Mouse (Mus musculus) CD4-positive naive resting alpha-beta T cell, adult 57 days (primary cell): Measurements from ENCODE around the gene Lgals9. TPM values are rescaled to one million over a fixed set of nuclear protein-coding genes. Genes with fewer than 3 reads are reported as not detected.

Source experiments
- total RNA-seq: library from RNA; stranded (reverse); gene quantifications from one replicate; pipeline ENCODE4 v1.2.4, GENCODE M21; 2023

The Lgals9 gene
- 125 TPM for total RNA-seq

DNA sequence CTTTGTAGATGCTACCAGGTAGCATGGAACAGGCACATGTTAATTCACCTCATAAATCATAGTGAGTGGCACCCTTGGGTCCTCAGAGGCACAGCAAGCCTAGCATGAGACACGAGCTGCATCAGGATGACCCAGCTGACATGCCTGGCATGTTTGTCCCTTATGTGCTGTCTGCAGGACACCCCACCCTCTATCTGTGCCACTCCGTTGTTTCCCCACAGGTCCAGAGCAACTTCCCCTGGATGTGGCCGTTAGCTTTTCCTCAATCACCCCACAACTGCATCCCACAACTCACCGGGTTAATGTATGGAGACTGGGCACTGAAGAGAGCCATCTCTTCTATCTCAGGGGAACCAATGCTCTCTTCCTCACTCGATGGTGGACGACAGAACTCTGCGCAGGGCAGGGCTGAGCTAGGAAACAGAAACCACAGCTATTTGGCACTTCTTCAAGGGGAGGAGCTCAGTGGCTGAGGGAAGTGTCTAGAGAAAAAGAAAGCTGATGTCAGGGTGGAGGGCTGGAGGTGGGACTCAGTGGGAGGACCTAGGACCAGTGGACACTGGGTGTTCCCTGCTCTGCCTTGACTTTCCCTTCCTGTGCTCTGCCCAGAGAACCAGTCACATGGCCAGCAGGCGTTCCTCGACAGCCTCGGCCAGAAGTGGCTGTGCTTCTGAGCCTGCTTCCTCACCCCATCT lies at the start of gene Lgals9:
Gene Lgals9, minus strand, starts transcription at position 464 of the 695 bp plus-strand sequence.

DNA sequence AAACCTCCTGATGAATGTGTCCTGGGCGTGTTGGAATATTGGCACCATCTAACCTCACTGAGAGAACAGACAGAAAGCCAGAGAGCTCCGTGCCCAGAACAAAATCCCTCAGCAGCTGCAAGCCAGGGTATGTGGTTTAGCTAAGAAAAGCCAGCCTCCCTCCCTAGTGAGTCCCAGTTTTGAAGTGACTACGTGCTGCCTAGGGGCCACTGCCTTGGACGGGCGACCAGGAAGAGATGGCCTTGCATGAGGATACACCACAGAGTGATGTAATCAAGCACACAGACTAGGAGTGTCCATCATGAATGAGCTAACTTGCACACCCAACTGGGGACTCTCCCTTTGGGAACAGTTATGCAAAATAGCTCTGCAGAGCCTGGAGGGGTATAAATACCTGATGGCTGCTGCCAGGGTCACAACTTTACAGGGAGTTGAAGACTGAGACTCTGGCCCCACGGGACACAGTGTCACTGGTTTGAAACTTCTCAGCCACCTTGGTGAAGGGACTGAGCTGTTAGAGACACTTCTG lies 64.3 kb downstream of the Lgals9 start, which contains the start of gene Nos2:
Gene Nos2, plus strand, starts transcription at position 377 of the 529 bp plus-strand sequence.

Other genes starting within 250 kb of the Lgals9 start
- 21.3 TPM for gene Ccnq, start 233.2 kb downstream of the Lgals9 start, total RNA-seq
- gene Lyrm9, start 158.4 kb downstream of the Lgals9 start, total RNA-seq, result 4.4 TPM
- gene Nos2, start 64.2 kb downstream of the Lgals9 start, total RNA-seq, result not detected
- 18.3 TPM for gene Ksr1, start 161.5 kb upstream of the Lgals9 start, total RNA-seq